Mouse (Mus musculus) skeletal muscle tissue, adult 2 months (tissue): ENCODE data around the gene Cdk15.
A peak's percentile ranks its signal among the peaks of the same experiment; 100 is the strongest.

Experiments
- DNase-seq: peaks from one replicate; pipeline ENCODE4 v3.0.0-alpha.2; 2012; ENCODE audit warnings: low read depth, low spot score

Gene Cdk15

GRCm38 (mm10) chr1:59256751-59257231 lies at the start of gene Cdk15:
Cdk15 (plus strand) TSS chr1:59256906.
- DNase-seq = no peak

GRCm38 (mm10) chr1:59208331-59208730 lies 48.4 kb upstream of the Cdk15 start:
- DNase-seq = no peak

- DNase-seq = no peak
Observed at GRCm38 (mm10) chr1:59211651-59212050, 45.1 kb upstream of the Cdk15 start.

GRCm38 (mm10) chr1:59212076-59212779 lies 44.5 kb upstream of the Cdk15 start:
- no peak for DNase-seq

- no peak for DNase-seq
Observed at GRCm38 (mm10) chr1:59212951-59213350, 43.8 kb upstream of the Cdk15 start.

GRCm38 (mm10) chr1:59215446-59215845 lies 41.3 kb upstream of the Cdk15 start:
- no peak for DNase-seq

- DNase-seq = no peak
Observed at GRCm38 (mm10) chr1:59220371-59220770, 36.3 kb upstream of the Cdk15 start.

- DNase-seq = no peak
Observed at GRCm38 (mm10) chr1:59221591-59221990, 35.1 kb upstream of the Cdk15 start.

GRCm38 (mm10) chr1:59222101-59222825 lies 34.4 kb upstream of the Cdk15 start:
- no peak for DNase-seq

- no peak for DNase-seq
Observed at GRCm38 (mm10) chr1:59228552-59228951, 28.2 kb upstream of the Cdk15 start.

GRCm38 (mm10) chr1:59229187-59229586 lies 27.5 kb upstream of the Cdk15 start:
- DNase-seq = no peak

GRCm38 (mm10) chr1:59236856-59237441 lies 19.8 kb upstream of the Cdk15 start, which contains the start of gene Als2:
Als2 (minus strand) TSS chr1:59237231.
- DNase-seq = peak; percentile 97

GRCm38 (mm10) chr1:59237614-59238211 lies 19.0 kb upstream of the Cdk15 start:
- DNase-seq = peak; percentile 36

- DNase-seq = no peak
Observed at GRCm38 (mm10) chr1:59243770-59244169, 12.9 kb upstream of the Cdk15 start.

- peak; percentile 37 for DNase-seq
Observed at GRCm38 (mm10) chr1:59247602-59248001, 9.1 kb upstream of the Cdk15 start.

- no peak for DNase-seq
Observed at GRCm38 (mm10) chr1:59252762-59253161, 3.9 kb upstream of the Cdk15 start.

GRCm38 (mm10) chr1:59253301-59253909 lies 3.3 kb upstream of the Cdk15 start:
- no peak for DNase-seq

- no peak for DNase-seq
Observed at GRCm38 (mm10) chr1:59257736-59258135, 1.0 kb downstream of the Cdk15 start.

GRCm38 (mm10) chr1:59268931-59269330 lies 12.2 kb downstream of the Cdk15 start:
- no peak for DNase-seq

- no peak for DNase-seq
Observed at GRCm38 (mm10) chr1:59269466-59269865, 12.8 kb downstream of the Cdk15 start.

- peak; percentile 31 for DNase-seq
Observed at GRCm38 (mm10) chr1:59269951-59270689, 13.4 kb downstream of the Cdk15 start.
